Mouse (Mus musculus) spleen, embryonic (tissue): Measurements from ENCODE around the gene E2f4.

Experiments used
- CTCF ChIA-PET: fragments of 350-600 bp; sonication (Branson Sonifier 250); formaldehyde crosslinking; loops from one replicate; lab custom pipeline; 2022; lab: Charles Lee

E2f4 gene

GRCm38 (mm10) chr8:105297511-105298192, at the start of gene E2f4:
TSS of gene E2f4 (plus strand) at chr8:105297663.
- CTCF ChIA-PET = interaction anchor here (0.9 kb wide), 1 partner anchor 16 kb away, joined by 3 read pairs; no protein-coding TSS in a partner anchor

GRCm38 (mm10) chr8:105251954-105252353, 45.5 kb upstream of the E2f4 start:
- CTCF ChIA-PET = no interaction called here

GRCm38 (mm10) chr8:105252680-105253537, 44.6 kb upstream of the E2f4 start:
- CTCF ChIA-PET = interaction anchor here (1.1 kb wide), 1 partner anchor 27 kb away, joined by 4 read pairs; no protein-coding TSS in a partner anchor

- CTCF ChIA-PET = interaction anchor here (0.6 to 1.1 kb wide), 2 partner anchors 9 to 26 kb away, joined by 3 to 4 read pairs; no protein-coding TSS in a partner anchor
Measured at GRCm38 (mm10) chr8:105253766-105254151, 43.7 kb upstream of the E2f4 start.

GRCm38 (mm10) chr8:105254152-105254965, 43.1 kb upstream of the E2f4 start:
- CTCF ChIA-PET = interaction anchor here (0.6 to 1.9 kb wide), 4 partner anchors 9 to 28 kb away, joined by 3 to 5 read pairs (median 4); no protein-coding TSS in a partner anchor

GRCm38 (mm10) chr8:105254966-105255350, 42.5 kb upstream of the E2f4 start, which contains the start of gene B3gnt9:
TSS of gene B3gnt9 (minus strand) at chr8:105255153.
- CTCF ChIA-PET = interaction anchor here (1.1 to 1.9 kb wide), 2 partner anchors 13 to 28 kb away, joined by 3 to 5 read pairs; no protein-coding TSS in a partner anchor

- CTCF ChIA-PET = interaction anchor here (2.0 kb wide), 1 partner anchor 21 kb away, joined by 7 read pairs; no protein-coding TSS in a partner anchor
Measured at GRCm38 (mm10) chr8:105257318-105258114, 39.9 kb upstream of the E2f4 start.

- CTCF ChIA-PET = interaction anchor here (0.6 to 2.0 kb wide), 4 partner anchors 20 to 116 kb away, joined by 3 to 7 read pairs (median 4); no protein-coding TSS in a partner anchor
Measured at GRCm38 (mm10) chr8:105258911-105259720, 38.3 kb upstream of the E2f4 start.

- CTCF ChIA-PET = interaction anchor here (0.6 to 1.2 kb wide), 4 partner anchors 19 to 117 kb away, joined by 3 to 4 read pairs (median 3); no protein-coding TSS in a partner anchor
Measured at GRCm38 (mm10) chr8:105259721-105260320, 37.6 kb upstream of the E2f4 start.

- CTCF ChIA-PET = interaction anchor here (0.6 to 1.2 kb wide), 3 partner anchors 19 to 1132 kb away, joined by 3 read pairs; no protein-coding TSS in a partner anchor
Measured at GRCm38 (mm10) chr8:105260371-105261099, 36.9 kb upstream of the E2f4 start.

GRCm38 (mm10) chr8:105261326-105261980, 36.0 kb upstream of the E2f4 start:
- CTCF ChIA-PET = interaction anchor here (0.6 kb wide), 3 partner anchors 28 to 1131 kb away, joined by 3 read pairs; no protein-coding TSS in a partner anchor

GRCm38 (mm10) chr8:105263244-105263912, 34.1 kb upstream of the E2f4 start:
- CTCF ChIA-PET = interaction anchor here (0.7 kb wide), 1 partner anchor 9 kb away, joined by 3 read pairs; no protein-coding TSS in a partner anchor

GRCm38 (mm10) chr8:105264024-105264982, 33.2 kb upstream of the E2f4 start, which contains the start of the genes Tradd and Fbxl8:
TSS of gene Tradd (minus strand) at chr8:105264609.
TSS of gene Fbxl8 (plus strand) at chr8:105264648.
- CTCF ChIA-PET = no interaction called here

- CTCF ChIA-PET = no interaction called here
Measured at GRCm38 (mm10) chr8:105265128-105265527, 32.3 kb upstream of the E2f4 start.

- CTCF ChIA-PET = interaction anchor here (0.6 kb wide), 1 partner anchor 29 kb away, joined by 4 read pairs; no protein-coding TSS in a partner anchor
Measured at GRCm38 (mm10) chr8:105266775-105267174, 30.7 kb upstream of the E2f4 start.
